In genomic region chrX:142228769-142229158, GRCm38 (mm10) we compare ENCODE assay signal across 8 mouse cellular contexts. TPM values are rescaled to one million over a fixed set of nuclear protein-coding genes. Genes with fewer than 3 reads are reported as not detected.
DNase-seq lines count a peak whose midpoint lies in the region; ATAC-seq and TF ChIP-seq lines count a peak whose summit lies in the region.

No protein-coding gene starts in this region.

- WGBS in heart, embryonic 11.5 days (ENCODE audit: insufficient replicate concordance): 37% methylated on average over 7 of the region's 7 CpGs
- 44% methylated on average over 7 of the region's 7 CpGs for WGBS in forebrain, postnatal 0 days
- 36% methylated on average over 7 of the region's 7 CpGs for WGBS in macrophage (ENCODE audit: missing documents)

- H3K4me2 ChIP-seq in heart, embryonic 11.5 days: peak overlapping the region; percentile 47
- H3K4me2 ChIP-seq in forebrain, postnatal 0 days (ENCODE audit: low read depth): peak overlapping the region; percentile 45

- no peak overlapping the region for H3K9ac ChIP-seq in heart, embryonic 11.5 days (ENCODE audit: low read depth, low read length)
- peak overlapping the region; percentile 28; the same call in 1 of the 2 replicates for H3K9ac ChIP-seq in forebrain, postnatal 0 days

- no peaks in the 10 kb centered on the region for H3K4me1 ChIP-seq in heart, embryonic 11.5 days (ENCODE audit: control insufficient read depth, insufficient read depth, low read length)
- H3K4me1 ChIP-seq in G1E (ENCODE audit: insufficient read depth, low read depth, low read length): no peaks in the 10 kb centered on the region
- H3K4me1 ChIP-seq in forebrain, postnatal 0 days (ENCODE audit: insufficient read depth): no peaks in the 10 kb centered on the region

- TF ChIP-seq CTCF in G1E (IDR thresholded peaks at IDR 0.05; ENCODE audit: low read depth, low read length): no peak
- TF ChIP-seq CTCF in forebrain, postnatal 0 days (IDR thresholded peaks at IDR 0.05; ENCODE audit: low read depth): no peak

- no peak for ATAC-seq in heart, embryonic 11.5 days (replicated peaks; ENCODE audit: insufficient number of reproducible peaks, low FRiP score, low TSS enrichment)
- ATAC-seq in G1E (ENCODE audit: extremely low read depth, insufficient number of reproducible peaks, low FRiP score, poor library complexity, severe bottlenecking): no peak
- peak; percentile 17; the same call in 1 of the 2 replicates for ATAC-seq in forebrain, postnatal 0 days

- no peaks in the 10 kb centered on the region for H3K27me3 ChIP-seq in heart, embryonic 11.5 days (ENCODE audit: control insufficient read depth, insufficient read depth, low read length)
- H3K27me3 ChIP-seq in G1E (ENCODE audit: insufficient read depth, low read length): no peaks in the 10 kb centered on the region
- H3K27me3 ChIP-seq in forebrain, postnatal 0 days (ENCODE audit: insufficient read depth, low read length): no peaks in the 10 kb centered on the region

- H3K79me2 ChIP-seq in macrophage (ENCODE audit: inconsistent target): no peaks in the 10 kb centered on the region; the same call in 1 of the 2 replicates

- no peak for DNase-seq in heart, postnatal 36 days
- DNase-seq in G1E (ENCODE audit: low spot score): no peak
- DNase-seq in forebrain, postnatal 0 days: peak; percentile 34
- DNase-seq in frontal cortex, postnatal 10 days (ENCODE audit: low spot score in 2 of 2): no peak
- no peak for DNase-seq in layer of hippocampus, adult 9-11 months
- DNase-seq in thymus, postnatal 0 days (ENCODE audit: low spot score): no peak

- H3K9me3 ChIP-seq in heart, embryonic 11.5 days (replicated peaks; ENCODE audit: control insufficient read depth, low read length): no peaks in the 10 kb centered on the region
- no peaks in the 10 kb centered on the region for H3K9me3 ChIP-seq in G1E (replicated peaks)
- no peaks in the 10 kb centered on the region for H3K9me3 ChIP-seq in forebrain, postnatal 0 days (ENCODE audit: low read length)

- peak overlapping the region; percentile 51 for H3K4me3 ChIP-seq in heart, embryonic 11.5 days (ENCODE audit: low read depth, low read length)
- H3K4me3 ChIP-seq in G1E (ENCODE audit: low read depth, low read length): peak overlapping the region; percentile 75; the same call in 1 of the 2 replicates
- peak overlapping the region; percentile 46 for H3K4me3 ChIP-seq in forebrain, postnatal 0 days (ENCODE audit: low read depth, low read length)
- peak overlapping the region; percentile 31 for H3K4me3 ChIP-seq in macrophage (ENCODE audit: inconsistent target)

- intact Hi-C loops in heart, postnatal 36 days (cut with DNase I): loop anchor here (10.0 kb wide), 1 partner anchor 306 kb away; no protein-coding TSS in a partner anchor

- H3K36me3 ChIP-seq in heart, embryonic 11.5 days (ENCODE audit: control insufficient read depth, insufficient read depth, low read length): no peaks in the 10 kb centered on the region
- H3K36me3 ChIP-seq in G1E (replicated peaks) (no peaks in the 10 kb centered on the region), macrophage (ENCODE audit: inconsistent target) (no peaks in the 10 kb centered on the region)
- no peaks in the 10 kb centered on the region for H3K36me3 ChIP-seq in forebrain, postnatal 0 days (ENCODE audit: insufficient read depth)

- H3K27ac ChIP-seq in heart, embryonic 11.5 days (ENCODE audit: low read depth, low read length): no peak overlapping the region
- no peak overlapping the region for H3K27ac ChIP-seq in forebrain, postnatal 0 days (ENCODE audit: low read depth, low read length)
- no peak overlapping the region for H3K27ac ChIP-seq in macrophage

RNA-seq across cellular contexts. Expression of gene Nxt2, which starts 2.2 kb away (rescaled TPM):
- 9.1 and 9.7 TPM in 2 replicates for polyA plus RNA-seq in heart, embryonic 11.5 days (2014; fragmentation: Nextera tagmentation; extraction: Ambion mirVana)
- 1 to 10 TPM; 6.7 to 7.3 TPM for total RNA-seq in heart, postnatal 36 days (2021)
- total RNA-seq in G1E (2014; fragmentation: Nextera tagmentation) (7.8 and 9.1 TPM in 2 replicates), G1E (2017) (6.9 and 7.7 TPM in 2 replicates)
- polyA plus RNA-seq in G1E (2012) (0.19 and 0.72 TPM in 2 replicates), macrophage (2018) (8.8 to 17.6 TPM (median 11.6 TPM) in 3 replicates)
- total RNA-seq in forebrain, postnatal 0 days (2014; rRNA removed): 20.2 and 27.8 TPM in 2 replicates
- 21.2 and 23.0 TPM in 2 replicates for polyA plus RNA-seq in forebrain, postnatal 0 days (2015; fragmentation: Nextera tagmentation; extraction: Ambion mirVana)
- total RNA-seq in macrophage (2018; cell fraction: chromatin; rRNA removed): 1 to 10 TPM in 16 of 26 experiments, under 1 TPM in 8, not detected in 2; 0.33 to 3.7 (median 1.8) TPM
- 10 to 100 TPM in 4 of 26 experiments, 1 to 10 TPM in 22; 6.2 to 11.3 (median 8.8) TPM for total RNA-seq in macrophage (2018; cell fraction: cytosol; rRNA removed)
- total RNA-seq in macrophage (2018; cell fraction: nucleus; rRNA removed): 1 to 10 TPM; 1.1 to 7.7 (median 2.8) TPM
- 8.5 and 8.6 TPM in 2 replicates for polyA plus RNA-seq in thymus, postnatal 0 days (2015; fragmentation: Nextera tagmentation; extraction: Ambion mirVana)

RNA-seq across cellular contexts. Expression of gene Gucy2f, which starts 32.0 kb away (rescaled TPM):
- not detected in 2 replicates for polyA plus RNA-seq in heart, embryonic 11.5 days (2014; fragmentation: Nextera tagmentation; extraction: Ambion mirVana)
- total RNA-seq in heart, postnatal 36 days (2021): not detected
- total RNA-seq in G1E (2014; fragmentation: Nextera tagmentation): not detected in 2 replicates
- total RNA-seq in G1E (2017): under 0.01 TPM in 2 replicates
- not detected in 2 replicates for polyA plus RNA-seq in G1E (2012)
- 0.29 and 0.31 TPM in 2 replicates for total RNA-seq in forebrain, postnatal 0 days (2014; rRNA removed)
- 0.05 and 0.07 TPM in 2 replicates for polyA plus RNA-seq in forebrain, postnatal 0 days (2015; fragmentation: Nextera tagmentation; extraction: Ambion mirVana)
- total RNA-seq in macrophage (2018; cell fraction: chromatin; rRNA removed): not detected
- not detected for total RNA-seq in macrophage (2018; cell fraction: cytosol; rRNA removed)
- total RNA-seq in macrophage (2018; cell fraction: nucleus; rRNA removed): not detected
- not detected in 3 replicates for polyA plus RNA-seq in macrophage (2018)
- polyA plus RNA-seq in thymus, postnatal 0 days (2015; fragmentation: Nextera tagmentation; extraction: Ambion mirVana): not detected in 2 replicates
